Mouse (Mus musculus) brain, adult 2 months (tissue): Measurements from ENCODE around the gene Etv6.

Experiments used
- DNase-seq: peaks from one replicate; pipeline ENCODE4 v3.0.0; 2011; ENCODE audit warnings: low read depth, low spot score

Gene Etv6

DNA sequence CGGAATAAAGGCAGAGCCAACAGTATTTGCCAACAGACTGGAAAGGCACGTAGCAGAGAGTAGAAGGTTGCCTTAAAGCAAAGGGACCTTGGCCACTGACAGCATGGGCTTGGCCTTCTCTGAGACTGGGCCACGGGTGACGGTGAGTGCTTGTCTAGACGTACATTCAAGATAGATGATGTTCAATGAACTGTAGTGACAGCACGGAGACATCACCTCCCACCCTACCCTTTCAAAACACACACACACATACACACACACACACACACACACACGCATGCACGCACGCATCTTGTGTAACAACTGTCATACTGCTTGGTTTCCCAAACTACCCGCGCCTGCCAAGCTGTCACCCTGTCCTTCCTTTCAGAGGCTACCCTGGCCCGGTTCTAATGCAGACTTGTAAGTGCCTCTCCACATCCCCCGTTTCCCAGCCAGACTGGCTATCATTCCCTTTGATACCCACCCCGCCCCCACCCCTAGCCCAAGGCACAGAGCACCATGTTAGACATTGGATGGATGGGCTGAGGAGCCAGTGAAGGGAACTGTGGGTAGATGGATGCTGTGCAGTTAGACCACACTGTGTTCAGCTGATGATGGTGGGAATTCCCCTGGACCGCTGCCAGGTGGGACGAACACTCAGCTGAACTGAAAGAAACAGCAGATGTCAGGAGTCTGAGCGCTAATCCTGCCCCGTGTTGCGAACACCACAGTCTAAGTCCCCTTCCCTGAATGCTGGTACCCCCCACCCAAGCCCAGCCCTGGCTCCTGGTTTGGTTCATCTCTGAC lies 172.1 kb downstream of the Etv6 start:
- DNase-seq, result no peak

DNA sequence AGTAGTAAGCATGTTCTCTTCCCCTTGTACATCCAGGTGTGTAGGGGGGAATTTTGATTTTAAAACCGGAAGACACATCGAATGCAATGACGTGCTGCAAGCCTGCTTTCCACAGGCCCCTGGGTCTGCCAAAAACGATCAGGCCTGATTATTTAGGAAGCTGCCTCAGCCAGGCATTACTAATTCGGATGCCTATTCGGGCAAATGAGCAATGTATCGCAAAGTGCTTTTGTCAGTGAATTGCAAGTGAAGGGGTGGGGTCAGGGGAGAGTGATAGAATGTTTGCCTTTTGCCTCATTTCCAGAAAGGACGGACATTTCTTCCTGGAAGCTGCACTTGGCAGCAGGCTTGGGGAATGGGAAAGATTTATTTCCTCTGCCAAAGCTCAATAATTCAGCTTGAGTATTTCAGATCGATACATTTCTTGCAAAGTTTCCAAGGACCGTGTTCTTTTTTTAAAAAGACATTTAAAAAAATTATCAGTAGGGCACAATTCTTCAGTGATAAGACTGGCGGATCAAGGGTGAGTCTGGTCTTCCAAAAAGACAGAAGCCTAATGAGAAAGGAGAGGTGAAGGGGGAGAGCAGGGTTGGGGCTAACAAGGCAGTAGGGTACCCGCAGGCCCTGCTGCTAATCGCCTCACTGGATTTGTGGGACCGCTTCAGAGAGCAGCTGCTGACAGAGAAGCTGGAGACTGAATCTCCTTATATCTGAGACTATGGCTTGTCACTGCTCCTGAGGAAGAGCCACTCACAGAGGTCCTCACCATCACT lies 172.9 kb downstream of the Etv6 start:
- DNase-seq, result no peak

- no peak for DNase-seq
Observed at GRCm38 (mm10) chr6:134210675-134211457, 175.4 kb downstream of the Etv6 start.

DNA sequence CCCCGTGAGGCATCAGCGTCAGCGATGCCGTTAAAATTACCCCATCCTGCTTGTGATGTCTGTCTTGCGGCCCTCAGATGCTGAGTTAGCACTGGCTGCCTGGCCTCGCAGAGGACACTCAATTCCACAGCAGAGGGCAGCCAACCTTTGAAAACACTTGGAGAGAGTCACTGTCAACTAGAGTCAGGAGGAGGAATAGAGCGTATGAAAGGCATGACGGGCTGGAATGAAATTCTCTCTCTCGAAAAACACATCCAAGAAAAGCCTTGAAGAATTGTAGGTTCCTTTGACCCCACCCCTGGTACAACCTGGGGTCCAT lies 175.9 kb downstream of the Etv6 start:
- DNase-seq, result peak; percentile 45

- no peak for DNase-seq
Observed at GRCm38 (mm10) chr6:134217747-134218146, 182.2 kb downstream of the Etv6 start.

GRCm38 (mm10) chr6:134218441-134218840 lies 182.9 kb downstream of the Etv6 start:
- DNase-seq, result peak; percentile 55

GRCm38 (mm10) chr6:134219358-134219757 lies 183.9 kb downstream of the Etv6 start:
- peak; percentile 84 for DNase-seq

DNA sequence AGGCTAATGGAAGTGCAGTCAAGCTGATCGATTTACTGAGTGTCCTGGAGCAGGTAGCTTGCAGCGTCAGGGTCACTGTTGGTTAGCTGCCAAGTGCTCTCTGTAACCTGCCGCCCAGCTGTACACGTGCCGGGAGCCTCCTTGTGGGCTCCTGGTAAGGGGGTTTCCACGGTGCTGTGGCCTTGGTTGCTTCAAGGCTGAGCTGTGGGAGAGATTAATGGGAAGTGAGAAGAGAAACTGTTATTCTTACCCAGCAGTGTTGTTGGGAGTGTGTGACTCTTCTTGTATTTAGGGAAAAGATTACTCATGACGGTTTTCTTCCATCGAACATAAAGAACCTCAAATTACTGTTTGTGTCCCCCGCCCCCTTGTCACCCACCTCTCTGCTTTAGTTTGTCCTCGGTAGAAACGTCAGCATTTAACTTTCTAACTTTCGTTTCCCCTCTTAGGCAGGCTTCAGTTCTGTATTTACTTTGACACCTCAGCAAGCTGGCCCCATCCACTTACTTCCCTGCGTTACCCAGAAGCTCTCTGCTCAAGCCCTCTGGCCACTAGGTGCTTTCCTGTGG lies 184.8 kb downstream of the Etv6 start:
- peak; percentile 51 for DNase-seq

DNA sequence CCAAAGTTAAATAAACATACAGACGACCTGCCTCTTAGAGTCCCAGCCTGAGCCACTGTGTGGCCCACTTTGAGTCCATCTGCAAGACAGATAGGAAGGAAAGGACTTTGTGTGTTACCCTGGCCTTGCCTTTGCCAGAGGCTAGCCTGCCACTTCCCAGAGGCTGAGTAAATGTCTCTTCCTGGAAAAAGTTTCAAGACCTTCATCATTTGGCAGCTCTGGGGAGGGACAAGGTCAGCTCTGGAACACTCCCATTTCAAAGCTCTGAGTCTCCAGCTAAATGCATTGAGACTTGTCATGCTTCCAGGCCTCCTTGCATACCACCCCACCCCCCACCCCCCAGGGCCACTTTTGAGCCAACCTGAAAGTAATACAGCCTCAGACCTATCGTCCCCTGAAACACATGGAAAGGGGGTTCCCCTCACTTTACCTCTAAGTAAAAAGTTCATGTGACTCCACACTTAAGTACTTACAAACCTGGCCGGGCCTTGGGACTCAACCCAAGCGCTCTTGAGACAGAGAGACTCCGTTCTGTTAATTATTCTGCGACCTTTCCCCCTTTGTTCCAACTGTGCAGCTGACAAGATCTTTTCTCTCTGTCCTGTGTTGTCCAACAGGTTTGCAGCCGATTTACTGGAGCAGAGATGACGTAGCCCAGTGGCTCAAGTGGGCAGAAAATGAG lies 186.9 kb downstream of the Etv6 start:
- no peak for DNase-seq

DNA sequence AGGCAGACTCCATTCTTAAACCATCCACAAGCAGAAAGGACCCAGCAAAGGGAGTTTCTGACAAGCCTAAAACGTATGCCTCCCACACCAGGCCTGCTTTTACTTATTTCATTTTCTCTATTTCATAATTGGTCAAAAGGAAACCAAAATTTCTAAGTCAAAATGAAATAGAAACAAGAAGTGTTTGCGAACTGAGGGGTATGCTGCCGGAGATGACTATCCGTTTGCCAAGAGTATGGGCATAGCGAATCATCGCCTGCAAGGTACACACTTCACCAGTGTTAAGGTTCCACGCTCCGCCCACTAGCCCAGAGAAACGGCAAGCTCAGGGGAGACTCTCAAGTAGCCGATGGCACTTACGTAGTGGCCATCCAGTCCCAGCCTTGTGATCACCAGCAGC lies 190.1 kb downstream of the Etv6 start:
- peak; percentile 35 for DNase-seq

GRCm38 (mm10) chr6:134226349-134227169 lies 191.1 kb downstream of the Etv6 start:
- peak; percentile 36 for DNase-seq

DNA sequence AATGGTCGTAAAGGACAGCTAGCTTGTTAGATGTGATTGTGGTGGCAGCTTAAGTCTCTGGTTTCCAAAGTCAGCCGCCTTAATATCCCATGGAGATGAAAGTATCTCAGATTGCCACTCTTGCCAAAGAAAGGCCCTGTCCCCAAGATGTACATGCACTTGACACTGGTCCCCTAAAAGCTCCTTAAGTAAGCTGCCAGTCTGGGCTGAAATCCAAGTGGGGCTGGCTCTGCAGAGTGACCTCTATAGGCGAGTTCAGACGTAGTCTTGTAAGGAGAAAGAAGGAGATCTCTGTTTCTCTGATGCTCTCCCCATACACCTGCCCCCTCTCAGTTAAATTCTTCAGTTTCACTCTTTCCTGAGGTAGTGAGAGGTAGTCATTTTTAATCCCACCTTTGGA lies 200.8 kb downstream of the Etv6 start:
- DNase-seq, result no peak

DNA sequence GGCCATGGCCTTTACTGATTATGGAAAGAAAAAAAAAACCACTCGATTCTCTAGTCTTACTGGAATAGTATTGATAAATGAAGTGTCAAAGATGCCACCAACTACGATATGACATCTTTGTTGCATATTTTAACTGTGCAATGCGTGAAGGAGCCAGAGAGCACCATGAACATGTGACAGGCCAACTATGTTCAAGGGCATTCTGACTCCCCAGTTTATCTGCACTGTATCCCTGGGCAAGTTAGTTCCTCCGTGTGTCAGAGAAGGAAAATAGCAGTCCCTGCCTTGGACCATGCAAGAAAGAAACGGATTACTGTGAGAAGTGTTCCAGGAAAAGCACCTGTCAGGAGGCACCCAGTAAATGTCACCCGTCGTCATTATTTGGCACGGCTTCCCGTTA lies 203.0 kb downstream of the Etv6 start:
- no peak for DNase-seq

- no peak for DNase-seq
Observed at GRCm38 (mm10) chr6:134240988-134241387, 205.5 kb downstream of the Etv6 start.

DNA sequence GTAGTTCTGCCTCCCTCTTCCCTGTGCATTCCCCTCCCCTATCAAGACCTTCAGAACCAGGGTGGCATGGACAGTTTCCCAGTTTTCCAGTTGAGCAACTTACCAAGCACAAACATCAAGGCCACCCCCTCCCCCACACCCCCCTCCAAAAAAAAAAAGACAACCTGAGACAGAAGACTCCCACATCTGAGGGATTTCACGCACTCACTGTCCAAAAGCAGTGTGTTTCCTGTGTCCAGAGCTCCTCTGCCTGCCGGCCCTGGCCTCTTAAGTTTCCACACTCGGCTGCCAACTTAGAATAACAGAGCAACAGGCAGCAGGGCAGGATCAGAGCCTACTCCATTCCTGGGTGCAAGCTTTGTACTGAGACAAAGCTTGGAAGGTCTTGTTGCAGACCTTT lies 207.6 kb downstream of the Etv6 start:
- DNase-seq, result no peak

GRCm38 (mm10) chr6:134243546-134243945 lies 208.0 kb downstream of the Etv6 start:
- no peak for DNase-seq

- DNase-seq, result no peak
Observed at GRCm38 (mm10) chr6:134244071-134244470, 208.6 kb downstream of the Etv6 start.

DNA sequence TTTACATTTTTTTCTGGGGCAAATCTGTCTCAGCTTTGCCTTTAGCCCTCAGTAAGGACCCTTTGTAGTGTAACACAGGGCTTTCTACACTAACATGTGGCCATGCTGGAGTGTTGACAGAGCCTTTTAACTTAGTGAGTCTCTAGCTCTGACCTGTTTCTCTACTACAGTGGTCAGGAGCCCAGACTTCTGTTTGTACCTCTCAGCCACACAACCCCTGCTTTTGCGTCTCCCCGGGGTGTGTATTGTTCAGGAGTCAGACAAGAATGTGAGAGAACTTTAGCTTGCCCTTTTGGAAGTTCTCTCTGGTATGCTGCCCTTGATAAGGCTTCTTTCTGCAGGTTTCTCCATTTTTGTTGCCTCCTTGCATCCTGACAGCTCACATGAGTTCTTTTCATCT lies 210.6 kb downstream of the Etv6 start:
- DNase-seq, result no peak

- DNase-seq, result no peak
Observed at GRCm38 (mm10) chr6:134247324-134247723, 211.8 kb downstream of the Etv6 start.

DNA sequence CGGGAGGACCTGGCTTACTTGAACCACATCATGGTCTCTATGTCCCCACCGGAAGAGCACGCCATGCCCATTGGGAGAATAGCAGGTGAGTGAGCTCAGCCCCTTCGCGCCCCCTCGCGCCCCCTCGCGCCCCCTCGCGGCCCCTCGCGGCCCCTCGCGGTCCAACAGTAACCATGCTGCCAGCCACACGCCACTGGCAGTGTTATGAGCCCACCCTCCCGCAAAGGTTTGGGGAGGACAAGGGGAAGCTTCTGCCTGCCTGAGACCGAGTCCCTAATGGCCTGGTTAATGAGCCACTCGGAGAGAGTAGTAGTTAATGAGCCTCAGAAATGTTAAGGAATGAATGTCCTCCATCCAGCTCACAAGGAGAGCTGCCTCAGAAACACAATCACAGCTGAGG lies 213.2 kb downstream of the Etv6 start:
- DNase-seq, result no peak

DNA sequence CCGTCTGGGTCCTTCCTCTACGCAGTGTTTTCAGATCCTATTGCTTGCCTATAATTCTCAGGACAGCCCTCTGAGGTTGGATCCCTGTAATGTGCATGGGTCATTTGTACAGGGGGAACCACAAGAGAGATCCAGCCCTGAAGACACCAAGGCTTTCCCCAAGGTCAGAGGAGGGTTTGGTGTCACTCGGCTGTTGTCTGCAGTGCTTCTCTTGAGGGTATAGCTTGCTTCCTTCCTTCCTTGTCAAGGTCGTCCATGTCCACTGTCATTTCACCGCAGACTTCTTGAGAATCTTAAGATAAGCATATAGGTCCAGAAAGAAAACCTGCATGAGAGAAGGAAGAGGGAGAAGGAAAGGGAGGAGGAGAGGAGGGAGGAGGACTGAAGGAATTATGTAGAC lies 215.3 kb downstream of the Etv6 start:
- no peak for DNase-seq
